Mouse (Mus musculus) embryonic facial prominence, embryonic 15.5 days (tissue): ENCODE data around the gene Plekhs1. TPM values are rescaled to one million over a fixed set of nuclear protein-coding genes. Genes with fewer than 3 reads are reported as not detected.

Experiments used
- ATAC-seq: fragments of 200-750 bp; cut with Nextera tagmentation; 2 replicates; pipeline ENCODE4 v1.8.0; 2017; ENCODE audit warnings: low read depth, moderate TSS enrichment; ENCODE audit not compliant: insufficient number of reproducible peaks, low FRiP score, low TSS enrichment
- H3K27ac ChIP-seq: fragments of 300-500 bp; sonication (generic); replicated peaks from 2 replicates; pipeline ENCODE4 v1.5.1; 2015; ENCODE audit warnings: mild to moderate bottlenecking, inconsistent platforms
- H3K27me3 ChIP-seq: fragments of 300-500 bp; sonication (generic); 2 replicates; pipeline ENCODE4 v1.6.1; 2015; ENCODE audit warnings: inconsistent platforms
- H3K36me3 ChIP-seq: fragments of 300-500 bp; sonication (generic); 2 replicates; pipeline ENCODE4 v1.6.1; 2015; ENCODE audit warnings: mild to moderate bottlenecking, inconsistent platforms
- H3K4me1 ChIP-seq: fragments of 300-500 bp; sonication (generic); 2 replicates; pipeline ENCODE4 v1.6.1; 2015; ENCODE audit warnings: inconsistent platforms
- H3K4me2 ChIP-seq: fragments of 300-500 bp; sonication (generic); replicated peaks from 2 replicates; pipeline ENCODE4 v1.6.1; 2015; ENCODE audit warnings: mild to moderate bottlenecking, inconsistent platforms
- H3K4me3 ChIP-seq: fragments of 300-500 bp; sonication (generic); replicated peaks from 2 replicates; pipeline ENCODE4 v1.5.1; 2015; ENCODE audit warnings: mild to moderate bottlenecking, inconsistent platforms
- H3K9ac ChIP-seq: fragments of 300-500 bp; sonication (generic); 2 replicates; pipeline ENCODE4 v1.6.1; 2015; ENCODE audit warnings: inconsistent platforms
- H3K9me3 ChIP-seq: fragments of 300-500 bp; sonication (generic); replicated peaks from 2 replicates; pipeline ENCODE4 v1.6.1; 2016; ENCODE audit warnings: inconsistent platforms
- WGBS: fragments of 180-500 bp; shearing (Covaris S2); methylation state at CpG from one replicate; pipeline ENCODE4 v1.1.7; 2015; 5-methylcytosine and 5-hydroxymethylcytosine counted together
- polyA plus RNA-seq: library from polyadenylated mRNA; unstranded; fragments of >200 nt; fragmentation: Nextera tagmentation; extraction: Ambion mirVana; gene quantifications from 2 replicates; pipeline ENCODE4 v1.2.1, GENCODE M21; 2015

Gene Plekhs1
- polyA plus RNA-seq, 1 experiment from 2014 or later = 1.9 TPM

- H3K27me3 ChIP-seq = no peaks in the 10 kb centered on the region
- WGBS = 70% methylated on average over 10 of the region's 10 CpGs
- H3K9ac ChIP-seq = no peak overlapping the region
- H3K4me2 ChIP-seq = no peak overlapping the region
- ATAC-seq = no peak
- no peaks in the 10 kb centered on the region for H3K4me1 ChIP-seq
- H3K9me3 ChIP-seq = no peaks in the 10 kb centered on the region
- H3K4me3 ChIP-seq = no peak overlapping the region
- no peak overlapping the region for H3K27ac ChIP-seq
- H3K36me3 ChIP-seq = no peaks in the 10 kb centered on the region
These were observed 2.0 kb upstream of the Plekhs1 start for GRCm38 (mm10) chr19:56459154-56460050.

GRCm38 (mm10) chr19:56460241-56460640, 1.2 kb upstream of the Plekhs1 start:
- WGBS = 55% methylated on average over 2 of the region's 2 CpGs
- H3K27me3 ChIP-seq = no peaks in the 10 kb centered on the region
- H3K4me2 ChIP-seq = no peak overlapping the region
- no peaks in the 10 kb centered on the region for H3K4me1 ChIP-seq
- ATAC-seq = no peak
- H3K4me3 ChIP-seq = no peak overlapping the region
- H3K9me3 ChIP-seq = no peaks in the 10 kb centered on the region
- no peaks in the 10 kb centered on the region for H3K36me3 ChIP-seq
- H3K9ac ChIP-seq = no peak overlapping the region
- H3K27ac ChIP-seq = no peak overlapping the region

GRCm38 (mm10) chr19:56462786-56463185, 1.3 kb downstream of the Plekhs1 start:
- Histone ChIP-seq H3K36me3 (no peaks in the 10 kb centered on the region), H3K4me3 (no peak overlapping the region), H3K4me2 (no peak overlapping the region), H3K27ac (no peak overlapping the region), H3K4me1 (no peaks in the 10 kb centered on the region), H3K9ac (no peak overlapping the region), H3K27me3 (no peaks in the 10 kb centered on the region), H3K9me3 (no peaks in the 10 kb centered on the region)
- no peak for ATAC-seq
- WGBS = 69% methylated on average over 4 of the region's 4 CpGs

GRCm38 (mm10) chr19:56466486-56466885, 5.0 kb downstream of the Plekhs1 start:
- H3K9ac ChIP-seq = no peak overlapping the region
- no peaks in the 10 kb centered on the region for H3K36me3 ChIP-seq
- no peak overlapping the region for H3K4me2 ChIP-seq
- H3K27me3 ChIP-seq = no peaks in the 10 kb centered on the region
- no peak for ATAC-seq
- 81% methylated on average over 8 of the region's 8 CpGs for WGBS
- H3K4me3 ChIP-seq = no peak overlapping the region
- peaks cover 3% of the 10 kb centered on the region; the same call in 1 of the 2 replicates for H3K4me1 ChIP-seq
- no peak overlapping the region for H3K27ac ChIP-seq
- H3K9me3 ChIP-seq = no peaks in the 10 kb centered on the region

GRCm38 (mm10) chr19:56470286-56471020, 9.0 kb downstream of the Plekhs1 start:
- no peaks in the 10 kb centered on the region for H3K9me3 ChIP-seq
- no peak overlapping the region for H3K27ac ChIP-seq
- no peaks in the 10 kb centered on the region for H3K27me3 ChIP-seq
- no peaks in the 10 kb centered on the region for H3K36me3 ChIP-seq
- H3K4me3 ChIP-seq = no peak overlapping the region
- ATAC-seq = no peak
- WGBS = 80% methylated on average over 14 of the region's 14 CpGs
- peaks cover 6% of the 10 kb centered on the region for H3K4me1 ChIP-seq
- no peak overlapping the region for H3K9ac ChIP-seq
- no peak overlapping the region for H3K4me2 ChIP-seq

- 62% methylated on average over 10 of the region's 10 CpGs for WGBS
These were observed 10.5 kb downstream of the Plekhs1 start for GRCm38 (mm10) chr19:56471934-56472333.

GRCm38 (mm10) chr19:56474869-56475550, 13.6 kb downstream of the Plekhs1 start:
- Histone ChIP-seq H3K4me1 (peaks cover 6% of the 10 kb centered on the region), H3K4me3 (no peak overlapping the region), H3K36me3 (no peaks in the 10 kb centered on the region), H3K4me2 (no peak overlapping the region), H3K9me3 (no peaks in the 10 kb centered on the region), H3K9ac (no peak overlapping the region), H3K27ac (no peak overlapping the region), H3K27me3 (no peaks in the 10 kb centered on the region)
- ATAC-seq = no peak
- 53% methylated on average over 19 of the region's 19 CpGs for WGBS

More at GRCm38 (mm10) chr19:56471934-56472333, 10.5 kb downstream of the Plekhs1 start:
- Histone ChIP-seq H3K27me3 (no peaks in the 10 kb centered on the region), H3K4me1 (peaks cover 6% of the 10 kb centered on the region), H3K9ac (no peak overlapping the region), H3K4me2 (no peak overlapping the region), H3K27ac (no peak overlapping the region), H3K4me3 (no peak overlapping the region), H3K9me3 (no peaks in the 10 kb centered on the region), H3K36me3 (no peaks in the 10 kb centered on the region)
- ATAC-seq = no peak

GRCm38 (mm10) chr19:56476546-56476945, 15.1 kb downstream of the Plekhs1 start:
- H3K4me1 ChIP-seq = peaks cover 2% of the 10 kb centered on the region
- no peaks in the 10 kb centered on the region for H3K9me3 ChIP-seq
- 35% methylated on average over 2 of the region's 2 CpGs for WGBS
- H3K4me2 ChIP-seq = no peak overlapping the region
- no peaks in the 10 kb centered on the region for H3K27me3 ChIP-seq
- no peak overlapping the region for H3K9ac ChIP-seq
- H3K27ac ChIP-seq = no peak overlapping the region
- 0 out of 2 replicates have a peak, but pooled peaks have one; percentile 63 for ATAC-seq
- H3K4me3 ChIP-seq = no peak overlapping the region
- no peaks in the 10 kb centered on the region for H3K36me3 ChIP-seq

- Histone ChIP-seq H3K4me3 (no peak overlapping the region), H3K27me3 (no peaks in the 10 kb centered on the region), H3K9me3 (no peaks in the 10 kb centered on the region), H3K9ac (no peak overlapping the region), H3K36me3 (no peaks in the 10 kb centered on the region), H3K4me2 (no peak overlapping the region), H3K27ac (no peak overlapping the region), H3K4me1 (no peaks in the 10 kb centered on the region; the same call in 1 of the 2 replicates)
- no peak for ATAC-seq
- 74% methylated on average over 5 of the region's 5 CpGs for WGBS
These were observed 15.8 kb downstream of the Plekhs1 start for GRCm38 (mm10) chr19:56477253-56477652.

- Histone ChIP-seq H3K27me3 (no peaks in the 10 kb centered on the region), H3K4me3 (no peak overlapping the region), H3K4me2 (no peak overlapping the region), H3K36me3 (no peaks in the 10 kb centered on the region), H3K9ac (no peak overlapping the region), H3K27ac (no peak overlapping the region), H3K4me1 (no peaks in the 10 kb centered on the region; the same call in 1 of the 2 replicates), H3K9me3 (no peaks in the 10 kb centered on the region)
- 80% methylated on average over 3 of the region's 3 CpGs for WGBS
- no peak for ATAC-seq
These were observed 16.4 kb downstream of the Plekhs1 start for GRCm38 (mm10) chr19:56477832-56478231.
